Mouse (Mus musculus): ENCODE results near the gene A2ml1. TPM values are rescaled to one million over a fixed set of nuclear protein-coding genes. Genes with fewer than 3 reads are reported as not detected.

Gene A2ml1
- polyA plus RNA-seq, 1 experiment from 2014 or later = 1.4 TPM

GRCm38 (mm10) chr6:128504743-128505142 lies 76.7 kb downstream of the A2ml1 start:
- Histone ChIP-seq H3K9ac (no peak overlapping the region), H3K4me3 (no peak overlapping the region), H3K4me1 (replicated peaks) (no peaks in the 10 kb centered on the region), H3K36me3 (no peaks in the 10 kb centered on the region), H3K27ac (replicated peaks) (no peak overlapping the region), H3K9me3 (no peaks in the 10 kb centered on the region), H3K4me2 (no peak overlapping the region), H3K27me3 (no peaks in the 10 kb centered on the region)
- WGBS = 66% methylated on average over 5 of the region's 5 CpGs
- no peak for ATAC-seq (ENCODE audit: low read depth)

DNA sequence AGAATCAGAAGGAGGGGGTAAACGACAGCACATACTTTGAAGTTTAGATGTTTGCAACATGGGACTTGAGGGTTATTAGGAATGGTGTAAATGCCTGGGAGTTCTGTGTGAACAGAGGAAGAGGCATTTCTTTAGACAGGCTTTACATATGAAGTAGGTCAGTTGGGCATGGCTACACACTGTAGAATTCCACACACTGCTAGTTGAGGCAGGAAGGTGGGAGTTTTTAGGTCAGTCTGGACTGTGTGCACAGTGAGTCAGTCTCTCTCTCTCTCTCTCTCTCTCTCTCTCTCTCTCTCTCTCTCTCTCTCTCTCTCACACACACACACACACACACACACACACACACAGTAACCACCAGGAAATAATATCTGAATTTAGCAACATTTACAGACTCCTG lies 86.1 kb downstream of the A2ml1 start:
- no peak for ATAC-seq (ENCODE audit: low read depth)
- H3K9ac ChIP-seq = no peak overlapping the region
- H3K9me3 ChIP-seq = no peaks in the 10 kb centered on the region
- H3K27ac ChIP-seq (replicated peaks) = no peak overlapping the region
- no peak overlapping the region for H3K4me2 ChIP-seq
- H3K36me3 ChIP-seq = no peaks in the 10 kb centered on the region
- H3K27me3 ChIP-seq = no peaks in the 10 kb centered on the region
- H3K4me3 ChIP-seq = no peak overlapping the region
- 93% methylated on average over 1 of the region's 1 CpGs for WGBS
- no peaks in the 10 kb centered on the region for H3K4me1 ChIP-seq (replicated peaks)

DNA sequence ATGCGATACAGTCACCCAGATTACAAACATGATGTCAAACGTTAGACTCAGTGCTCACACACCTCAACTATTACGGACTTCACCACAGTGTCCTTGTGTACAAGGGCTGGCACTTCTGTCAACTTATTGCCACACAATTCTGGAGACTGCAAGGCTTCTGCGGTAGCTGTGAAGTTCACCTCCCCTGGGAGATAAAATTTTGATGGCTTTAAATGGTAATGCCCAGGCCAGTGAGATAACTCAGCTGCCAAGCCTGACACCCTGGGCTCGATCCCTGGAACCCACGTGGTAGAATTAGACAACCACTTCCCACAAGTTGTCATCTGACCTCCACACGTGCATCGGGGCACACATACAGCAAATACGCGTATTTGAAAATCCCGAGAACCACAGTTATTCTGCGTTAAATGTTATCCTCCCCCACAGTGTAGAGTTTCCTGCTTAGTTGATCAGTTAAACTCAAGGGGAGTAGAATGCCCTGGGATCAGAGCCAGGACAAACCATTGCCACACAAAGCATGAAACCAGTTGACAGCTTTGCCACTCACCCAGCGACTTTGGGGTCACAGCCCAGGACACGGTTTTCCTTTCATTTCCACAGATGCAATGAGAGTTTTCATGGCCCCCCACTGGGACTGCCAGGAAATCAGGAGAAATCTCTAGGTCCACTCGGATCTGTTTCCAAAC lies 86.6 kb downstream of the A2ml1 start:
- H3K9me3 ChIP-seq = no peaks in the 10 kb centered on the region
- H3K4me1 ChIP-seq (replicated peaks) = no peaks in the 10 kb centered on the region
- ATAC-seq (ENCODE audit: low read depth) = no peak
- H3K27ac ChIP-seq (replicated peaks) = no peak overlapping the region
- no peak overlapping the region for H3K4me2 ChIP-seq
- 73% methylated on average over 15 of the region's 15 CpGs for WGBS
- H3K4me3 ChIP-seq = no peak overlapping the region
- no peaks in the 10 kb centered on the region for H3K36me3 ChIP-seq
- H3K9ac ChIP-seq = no peak overlapping the region
- H3K27me3 ChIP-seq = no peaks in the 10 kb centered on the region

DNA sequence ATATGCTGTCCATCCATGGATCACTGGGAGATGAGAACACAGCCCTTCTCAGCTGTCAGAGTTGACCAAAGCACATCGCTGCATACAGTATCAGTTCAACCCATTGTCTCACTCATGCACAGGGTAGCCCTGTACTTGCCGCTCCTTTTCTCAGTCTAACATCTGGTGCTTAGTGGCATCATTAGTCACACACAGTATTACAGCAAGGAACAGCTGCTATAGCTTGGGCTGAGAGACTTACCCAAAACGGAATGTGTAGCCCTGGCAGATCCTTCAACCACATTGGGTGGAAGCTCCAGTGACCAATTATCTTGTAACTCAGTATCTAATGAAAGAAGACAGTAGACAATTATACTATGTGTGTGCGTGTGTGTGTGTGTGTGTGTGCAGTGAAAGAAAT lies 89.5 kb downstream of the A2ml1 start:
- no peak overlapping the region for H3K9ac ChIP-seq
- no peaks in the 10 kb centered on the region for H3K36me3 ChIP-seq
- H3K4me3 ChIP-seq = no peak overlapping the region
- peak; percentile 67 for ATAC-seq (ENCODE audit: low read depth)
- no peaks in the 10 kb centered on the region for H3K27me3 ChIP-seq
- H3K9me3 ChIP-seq = no peaks in the 10 kb centered on the region
- H3K4me1 ChIP-seq (replicated peaks) = no peaks in the 10 kb centered on the region
- H3K27ac ChIP-seq (replicated peaks) = no peak overlapping the region
- WGBS = 74% methylated on average over 4 of the region's 4 CpGs
- H3K4me2 ChIP-seq = no peak overlapping the region

- 94% methylated on average over 10 of the region's 10 CpGs for WGBS
- H3K27ac ChIP-seq (replicated peaks) = no peak overlapping the region
These were observed 91.3 kb downstream of the A2ml1 start for GRCm38 (mm10) chr6:128490141-128490540.

More at GRCm38 (mm10) chr6:128490141-128490540, 91.3 kb downstream of the A2ml1 start:
- no peak for ATAC-seq (ENCODE audit: low read depth)
- no peaks in the 10 kb centered on the region for H3K4me1 ChIP-seq (replicated peaks)
- H3K4me2 ChIP-seq = no peak overlapping the region
- no peak overlapping the region for H3K4me3 ChIP-seq
- no peaks in the 10 kb centered on the region for H3K27me3 ChIP-seq
- no peaks in the 10 kb centered on the region for H3K36me3 ChIP-seq
- no peaks in the 10 kb centered on the region for H3K9me3 ChIP-seq
- H3K9ac ChIP-seq = no peak overlapping the region

Other genes starting within 250 kb of the A2ml1 start
- gene Tulp3, start 225.8 kb downstream of the A2ml1 start, polyA plus RNA-seq (2015; fragmentation: Nextera tagmentation; extraction: Ambion mirVana) = 20.8 and 21.0 TPM in 2 replicates
- gene Rhno1, start 218.7 kb downstream of the A2ml1 start, polyA plus RNA-seq (2015; fragmentation: Nextera tagmentation; extraction: Ambion mirVana) = 101 and 115 TPM in 2 replicates
- gene Foxm1, start 218.6 kb downstream of the A2ml1 start, polyA plus RNA-seq (2015; fragmentation: Nextera tagmentation; extraction: Ambion mirVana) = 7.2 and 9.4 TPM in 2 replicates
- gene Tex52, start 206.2 kb downstream of the A2ml1 start, polyA plus RNA-seq (2015; fragmentation: Nextera tagmentation; extraction: Ambion mirVana) = 0.53 TPM in 1 of 2 replicates, not detected in the other
- not detected in 2 replicates for gene Gm44596, start 206.1 kb downstream of the A2ml1 start, polyA plus RNA-seq (2015; fragmentation: Nextera tagmentation; extraction: Ambion mirVana)
- 7.1 and 8.6 TPM in 2 replicates for gene Nrip2, start 182.3 kb downstream of the A2ml1 start, polyA plus RNA-seq (2015; fragmentation: Nextera tagmentation; extraction: Ambion mirVana)
- gene Itfg2, start 156.7 kb downstream of the A2ml1 start, polyA plus RNA-seq (2015; fragmentation: Nextera tagmentation; extraction: Ambion mirVana) = 41.4 and 45.7 TPM in 2 replicates
- 339 and 363 TPM in 2 replicates for gene Fkbp4, start 142.9 kb downstream of the A2ml1 start, polyA plus RNA-seq (2015; fragmentation: Nextera tagmentation; extraction: Ambion mirVana)
- gene Pzp, start 54.9 kb downstream of the A2ml1 start, polyA plus RNA-seq (2015; fragmentation: Nextera tagmentation; extraction: Ambion mirVana) = 0.21 and 0.34 TPM in 2 replicates
- not detected in 2 replicates for gene Klrb1a, start 41.9 kb upstream of the A2ml1 start, polyA plus RNA-seq (2015; fragmentation: Nextera tagmentation; extraction: Ambion mirVana)
- not detected in 2 replicates for gene Clec2h, start 80.8 kb upstream of the A2ml1 start, polyA plus RNA-seq (2015; fragmentation: Nextera tagmentation; extraction: Ambion mirVana)
- 0.63 TPM in 1 of 2 replicates, not detected in the other for gene Klrb1, start 141.5 kb upstream of the A2ml1 start, polyA plus RNA-seq (2015; fragmentation: Nextera tagmentation; extraction: Ambion mirVana)
- gene Klrb1c, start 207.6 kb upstream of the A2ml1 start, polyA plus RNA-seq (2015; fragmentation: Nextera tagmentation; extraction: Ambion mirVana) = 0.10 TPM in 1 of 2 replicates, not detected in the other
- gene Gm44511, start 244.7 kb upstream of the A2ml1 start, polyA plus RNA-seq (2015; fragmentation: Nextera tagmentation; extraction: Ambion mirVana) = not detected in 2 replicates
- not detected in 2 replicates for gene Klrb1b, start 244.7 kb upstream of the A2ml1 start, polyA plus RNA-seq (2015; fragmentation: Nextera tagmentation; extraction: Ambion mirVana)

Measured in neural tube, embryonic 13.5 days (tissue).